Mouse (Mus musculus) hindbrain, embryonic 16.5 days (tissue): ENCODE measurements around the gene Rap1a. TPM values are rescaled to one million over a fixed set of nuclear protein-coding genes. Genes with fewer than 3 reads are reported as not detected.

ENCODE experiments used
- ATAC-seq: fragments of 200-750 bp; cut with Nextera tagmentation; 2 replicates; pipeline ENCODE4 v1.8.0; 2017; ENCODE audit warnings: moderate TSS enrichment, moderate library complexity
- H3K27ac ChIP-seq: fragments of 300-500 bp; sonication (generic); 2 replicates; pipeline ENCODE4 v1.5.1; 2014; ENCODE audit warnings: low read depth, mild to moderate bottlenecking, control low read depth, low read length, moderate library complexity
- H3K27me3 ChIP-seq: fragments of 300-500 bp; sonication (generic); replicated peaks from 2 replicates; pipeline ENCODE4 v1.6.1; 2014; ENCODE audit warnings: low read length; ENCODE audit not compliant: control insufficient read depth, insufficient read depth
- H3K36me3 ChIP-seq: fragments of 300-500 bp; sonication (generic); 2 replicates; pipeline ENCODE4 v1.6.1; 2014; ENCODE audit warnings: mild to moderate bottlenecking, low read length, moderate library complexity, mixed read lengths; ENCODE audit not compliant: control insufficient read depth, insufficient read depth
- H3K4me1 ChIP-seq: fragments of 300-500 bp; sonication (generic); 2 replicates; pipeline ENCODE4 v1.6.1; 2014; ENCODE audit warnings: low read depth, low read length; ENCODE audit not compliant: control insufficient read depth, insufficient read depth
- H3K4me2 ChIP-seq: fragments of 300-500 bp; sonication (generic); 2 replicates; pipeline ENCODE4 v1.6.1; 2014; ENCODE audit warnings: mild to moderate bottlenecking, low read length, control low read depth, moderate library complexity
- H3K4me3 ChIP-seq: fragments of 300-500 bp; sonication (generic); 2 replicates; pipeline ENCODE4 v1.5.1; 2014; ENCODE audit warnings: mild to moderate bottlenecking, low read length, control low read depth, moderate library complexity
- H3K9ac ChIP-seq: fragments of 300-500 bp; sonication (generic); 2 replicates; pipeline ENCODE4 v1.6.1; 2014; ENCODE audit warnings: low read depth, mild to moderate bottlenecking, control low read depth, low read length, moderate library complexity
- H3K9me3 ChIP-seq: fragments of 300-500 bp; sonication (generic); 2 replicates; pipeline ENCODE4 v1.6.1; 2014; ENCODE audit warnings: mild to moderate bottlenecking, low read length, moderate library complexity; ENCODE audit not compliant: control insufficient read depth
- WGBS: fragments of 180-500 bp; shearing (Covaris S2); extraction: QIAGEN DNeasy Blood & Tissue Kit; methylation state at CpG from one replicate; pipeline ENCODE4 v1.1.7; 2014; 5-methylcytosine and 5-hydroxymethylcytosine counted together
- polyA plus RNA-seq: library from polyadenylated mRNA; unstranded; fragments of >200 nt; fragmentation: Nextera tagmentation; extraction: Ambion mirVana; gene quantifications from 2 replicates; pipeline ENCODE4 v1.2.1, GENCODE M21; 2015

Gene Rap1a
- polyA plus RNA-seq, 1 experiment from 2014 or later: 79.2 TPM

DNA sequence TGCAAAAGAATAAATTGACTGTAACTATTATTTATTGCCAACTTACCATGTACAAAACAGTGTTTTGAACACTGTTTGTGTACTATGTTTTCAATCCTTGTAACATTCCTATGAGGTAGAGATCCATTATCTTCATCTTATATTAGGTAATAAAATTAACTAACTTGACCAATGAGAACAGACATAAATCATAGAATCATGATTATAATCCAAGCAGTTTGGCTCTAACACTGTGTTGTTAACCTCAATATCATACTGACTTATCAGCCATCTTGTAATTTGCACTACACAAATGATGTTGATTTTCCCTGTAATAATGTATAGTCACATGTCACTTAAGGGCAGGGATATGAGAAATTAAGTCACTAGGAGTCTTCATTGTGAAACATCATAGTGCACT, 26.6 kb downstream of the Rap1a start:
- no peaks in the 10 kb centered on the region for H3K4me1 ChIP-seq
- H3K9ac ChIP-seq: no peak overlapping the region
- H3K9me3 ChIP-seq: no peaks in the 10 kb centered on the region
- no peaks in the 10 kb centered on the region for H3K36me3 ChIP-seq
- H3K27me3 ChIP-seq: no peaks in the 10 kb centered on the region
- no peak overlapping the region for H3K27ac ChIP-seq
- no peak for ATAC-seq
- no peak overlapping the region for H3K4me2 ChIP-seq
- H3K4me3 ChIP-seq: no peak overlapping the region

DNA sequence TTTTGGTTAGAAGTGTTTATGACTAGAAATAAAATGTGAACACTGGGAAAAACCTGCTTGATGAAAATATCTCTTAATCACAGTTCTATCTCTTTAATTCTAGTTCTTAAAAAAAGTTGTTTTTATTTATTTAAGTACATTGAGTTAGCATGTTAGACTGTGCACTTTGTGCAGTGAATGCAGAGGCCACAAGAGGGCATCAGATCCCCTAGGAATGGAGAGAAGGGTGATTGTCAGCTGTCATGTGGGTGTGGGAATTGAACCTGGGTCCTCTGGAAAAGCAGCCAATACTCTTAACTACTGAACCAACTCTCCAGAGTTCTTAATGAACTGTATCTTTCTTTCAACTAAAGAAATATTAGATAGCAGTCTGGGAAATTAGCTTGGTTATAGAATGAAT, 29.6 kb downstream of the Rap1a start:
- H3K27me3 ChIP-seq: no peaks in the 10 kb centered on the region
- H3K36me3 ChIP-seq: no peaks in the 10 kb centered on the region
- no peak overlapping the region for H3K4me3 ChIP-seq
- no peaks in the 10 kb centered on the region for H3K4me1 ChIP-seq
- ATAC-seq: no peak
- H3K4me2 ChIP-seq: no peak overlapping the region
- H3K9ac ChIP-seq: no peak overlapping the region
- H3K9me3 ChIP-seq: no peaks in the 10 kb centered on the region
- no peak overlapping the region for H3K27ac ChIP-seq

DNA sequence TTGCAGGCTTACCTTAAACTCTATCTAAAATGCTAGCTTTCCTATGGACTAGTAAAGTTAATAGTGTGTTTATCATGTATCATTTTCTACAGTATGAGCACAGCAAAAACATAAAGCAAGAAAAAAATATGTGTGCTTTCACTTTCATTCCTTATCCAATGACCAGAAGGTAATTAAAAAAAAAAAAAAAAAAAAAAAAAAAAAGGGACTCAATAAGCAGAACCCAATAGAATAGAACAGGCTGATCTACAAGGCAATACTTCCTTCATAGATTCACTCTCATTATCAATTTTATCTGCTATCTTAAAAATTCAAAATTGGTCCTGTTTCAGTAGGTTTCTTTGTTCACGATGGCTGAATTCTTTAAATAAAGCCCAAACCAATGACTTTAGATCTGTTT, 30.3 kb downstream of the Rap1a start:
- H3K4me1 ChIP-seq: no peaks in the 10 kb centered on the region
- no peak overlapping the region for H3K4me2 ChIP-seq
- ATAC-seq: no peak

DNA sequence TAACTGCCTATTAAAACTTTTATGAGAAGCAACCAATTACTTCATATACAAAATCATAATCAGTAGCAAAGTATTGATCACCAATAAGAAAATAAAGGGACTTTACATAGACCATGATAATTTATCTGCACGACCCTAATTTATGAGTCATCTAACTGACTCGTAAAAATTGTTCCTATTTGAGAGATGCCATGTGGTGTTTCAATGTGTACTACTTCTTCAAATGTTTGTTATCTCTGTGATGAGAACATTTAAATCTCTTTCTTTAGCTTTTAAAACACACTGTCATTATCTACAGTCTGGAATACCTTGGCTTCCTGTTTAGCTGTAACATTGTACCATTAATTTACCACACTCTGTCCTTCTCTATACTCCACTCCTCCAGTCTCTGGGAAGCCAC, 31.8 kb downstream of the Rap1a start:
- Histone ChIP-seq H3K27me3 (no peaks in the 10 kb centered on the region), H3K9ac (no peak overlapping the region), H3K9me3 (no peaks in the 10 kb centered on the region), H3K36me3 (no peaks in the 10 kb centered on the region), H3K4me1 (no peaks in the 10 kb centered on the region), H3K4me3 (no peak overlapping the region), H3K27ac (no peak overlapping the region), H3K4me2 (no peak overlapping the region)
- 93% methylated on average over 2 of the region's 2 CpGs for WGBS
- no peak for ATAC-seq

More for the DNA sequence above, 30.3 kb downstream of the Rap1a start:
- Histone ChIP-seq H3K9ac (no peak overlapping the region), H3K9me3 (no peaks in the 10 kb centered on the region), H3K27me3 (no peaks in the 10 kb centered on the region), H3K36me3 (no peaks in the 10 kb centered on the region), H3K4me3 (no peak overlapping the region), H3K27ac (no peak overlapping the region)
- 96% methylated on average over 1 of the region's 1 CpGs for WGBS

DNA sequence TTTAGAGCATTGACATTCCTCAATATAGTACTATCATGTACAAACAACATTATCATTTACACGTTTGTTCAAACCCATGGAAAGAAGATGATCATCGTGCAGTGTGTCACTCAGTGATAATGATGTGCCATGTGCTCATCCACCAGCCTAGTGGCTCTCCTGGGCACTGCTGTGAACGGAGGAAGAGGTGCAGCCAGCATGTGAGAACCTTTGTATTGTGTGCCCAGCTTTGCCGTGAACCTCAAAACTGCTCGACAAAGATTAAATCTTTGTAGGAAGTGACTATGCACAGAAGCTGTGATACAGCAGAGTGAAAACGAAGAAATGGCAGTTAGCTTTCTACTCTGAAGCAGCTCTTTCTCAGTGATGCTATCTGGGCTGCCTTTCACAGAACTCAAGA, 32.6 kb downstream of the Rap1a start:
- Histone ChIP-seq H3K4me3 (no peak overlapping the region), H3K27me3 (no peaks in the 10 kb centered on the region), H3K27ac (no peak overlapping the region), H3K4me1 (no peaks in the 10 kb centered on the region), H3K9ac (no peak overlapping the region), H3K36me3 (no peaks in the 10 kb centered on the region), H3K9me3 (no peaks in the 10 kb centered on the region), H3K4me2 (no peak overlapping the region)
- WGBS: 85% methylated on average over 6 of the region's 6 CpGs
- ATAC-seq: no peak; the same call in 1 of the 2 replicates

DNA sequence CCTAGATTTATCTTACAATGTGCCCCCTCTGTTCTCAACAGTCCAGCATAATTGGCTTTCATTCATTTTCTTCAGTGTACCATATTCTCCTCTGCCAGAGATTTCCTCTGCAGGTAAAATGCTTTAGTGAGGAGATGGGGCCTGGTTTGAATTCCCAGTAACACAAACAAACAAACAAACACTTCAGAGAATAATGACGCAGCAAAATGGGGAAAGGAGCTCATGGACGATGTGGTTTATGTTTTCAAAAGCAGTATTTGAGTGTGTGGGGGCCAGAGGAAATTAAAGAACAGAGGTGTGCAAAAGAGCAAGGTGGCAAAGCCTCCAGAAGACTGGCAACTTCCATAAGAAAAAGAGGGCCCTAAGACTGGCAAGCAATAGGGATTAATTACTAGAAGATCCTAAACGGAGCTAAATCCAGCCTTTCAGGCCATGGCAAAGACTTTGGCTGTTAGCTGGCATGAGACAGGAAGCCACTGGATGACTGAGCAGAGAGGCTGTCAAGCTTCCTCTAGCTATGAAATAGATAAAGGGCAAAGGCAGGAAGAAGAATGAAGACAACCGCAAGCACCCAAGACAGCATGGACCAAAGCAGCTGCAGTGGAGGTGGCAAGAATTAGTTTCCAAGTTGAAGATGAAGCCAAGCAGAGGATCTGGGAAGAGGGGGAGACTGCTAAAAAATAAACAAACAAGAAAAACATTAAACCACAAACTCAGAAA, 37.8 kb downstream of the Rap1a start:
- Histone ChIP-seq H3K4me3 (no peak overlapping the region), H3K27ac (no peak overlapping the region), H3K36me3 (no peaks in the 10 kb centered on the region), H3K9ac (no peak overlapping the region), H3K4me1 (no peaks in the 10 kb centered on the region), H3K27me3 (no peaks in the 10 kb centered on the region), H3K9me3 (no peaks in the 10 kb centered on the region), H3K4me2 (no peak overlapping the region)
- ATAC-seq: no peak
- WGBS: 75% methylated on average over 4 of the region's 4 CpGs

DNA sequence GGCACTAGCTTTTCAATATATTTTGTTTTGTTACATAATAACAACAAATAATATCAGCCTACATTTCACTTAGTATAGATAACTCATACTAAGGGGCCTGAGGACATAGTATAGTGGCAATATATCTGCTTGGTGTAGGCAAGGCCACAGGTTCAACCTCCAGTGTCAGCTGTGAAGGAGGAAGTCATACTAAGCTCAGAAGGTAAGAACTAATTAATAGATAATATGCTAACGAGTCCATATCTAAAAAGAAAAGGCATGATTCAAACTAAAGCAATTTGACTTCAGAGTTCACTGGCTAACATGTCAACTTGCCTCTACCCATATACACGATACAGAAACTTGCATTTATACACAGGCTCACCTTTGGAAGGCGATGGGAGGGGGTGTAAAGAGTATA, 41.1 kb downstream of the Rap1a start:
- no peaks in the 10 kb centered on the region for H3K36me3 ChIP-seq
- H3K4me2 ChIP-seq: no peak overlapping the region
- no peaks in the 10 kb centered on the region for H3K9me3 ChIP-seq
- H3K4me1 ChIP-seq: peaks cover 4% of the 10 kb centered on the region
- ATAC-seq: no peak
- WGBS: 96% methylated on average over 3 of the region's 3 CpGs
- H3K27me3 ChIP-seq: no peaks in the 10 kb centered on the region
- H3K9ac ChIP-seq: no peak overlapping the region
- no peak overlapping the region for H3K27ac ChIP-seq
- H3K4me3 ChIP-seq: no peak overlapping the region

DNA sequence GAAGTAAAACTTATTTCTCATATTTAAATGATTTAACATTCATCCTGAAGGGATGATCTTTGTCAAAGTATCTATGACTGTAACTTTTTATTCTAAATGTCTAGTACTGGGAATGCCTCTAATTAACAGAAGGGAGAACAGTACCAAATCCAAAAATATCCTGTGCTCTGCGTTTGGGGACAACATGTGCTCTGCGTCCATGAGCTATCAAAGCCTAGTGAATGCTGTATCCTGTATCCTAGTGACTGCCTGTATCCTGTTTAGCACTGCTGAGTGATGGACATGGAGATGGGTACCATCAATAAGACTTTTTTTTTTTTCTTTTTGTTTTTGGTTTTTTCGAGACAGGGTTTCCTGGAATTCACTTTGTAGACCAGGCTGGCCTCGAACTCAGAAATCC, 42.5 kb downstream of the Rap1a start:
- Histone ChIP-seq H3K27me3 (no peaks in the 10 kb centered on the region), H3K4me2 (no peak overlapping the region), H3K9me3 (no peaks in the 10 kb centered on the region), H3K9ac (no peak overlapping the region), H3K4me3 (no peak overlapping the region), H3K27ac (no peak overlapping the region), H3K4me1 (peaks cover 4% of the 10 kb centered on the region), H3K36me3 (no peaks in the 10 kb centered on the region)
- ATAC-seq: no peak
- whole genome bisulfite sequencing: 88% methylated on average over 4 of the region's 4 CpGs

DNA sequence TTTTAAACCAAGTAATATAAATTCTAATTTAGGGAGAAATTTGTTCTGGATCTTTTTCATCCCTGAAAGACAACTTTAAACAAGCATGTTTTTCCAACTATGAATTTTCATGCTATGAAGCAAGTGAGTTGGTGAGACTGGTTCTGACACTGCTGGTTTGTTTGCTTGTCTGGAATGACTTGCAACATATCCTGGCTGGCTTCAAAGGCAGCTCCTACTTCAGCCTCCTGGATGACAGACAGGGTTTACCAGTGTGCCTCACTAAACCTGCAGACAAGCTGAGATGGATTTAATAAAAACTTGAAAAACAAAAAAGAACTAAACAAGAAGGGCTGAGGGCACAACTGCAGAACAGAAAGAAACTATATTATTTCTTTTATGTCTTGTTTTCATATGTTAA, 43.0 kb downstream of the Rap1a start:
- no peaks in the 10 kb centered on the region for H3K9me3 ChIP-seq

More for the DNA sequence above, 43.0 kb downstream of the Rap1a start:
- Histone ChIP-seq H3K4me1 (peaks cover 4% of the 10 kb centered on the region), H3K4me2 (no peak overlapping the region), H3K27ac (no peak overlapping the region), H3K4me3 (no peak overlapping the region), H3K27me3 (no peaks in the 10 kb centered on the region), H3K36me3 (no peaks in the 10 kb centered on the region), H3K9ac (no peak overlapping the region)
- no peak for ATAC-seq
